Comparison of ENCODE assay signal across 17 mouse cellular contexts in the genomic region with DNA sequence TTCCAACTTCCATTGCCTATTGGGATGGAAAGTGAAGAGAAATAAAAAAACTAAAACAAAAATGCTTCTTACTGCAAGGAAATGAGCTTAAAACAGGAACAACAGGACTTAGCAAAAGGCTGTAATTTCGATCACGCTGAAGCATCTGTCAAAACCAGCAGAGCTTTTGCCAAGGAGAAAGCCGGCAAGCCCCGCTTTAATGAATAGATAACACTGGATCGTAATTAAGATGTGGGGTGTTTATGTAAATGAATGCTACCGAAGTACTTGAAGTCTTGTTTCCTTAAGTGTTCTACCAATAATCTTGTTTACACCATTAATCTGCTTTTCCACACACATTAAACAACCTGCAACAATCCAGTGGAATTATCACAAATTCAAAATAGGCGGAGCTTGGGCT. TPM values are rescaled to one million over a fixed set of nuclear protein-coding genes. Genes with fewer than 3 reads are reported as not detected.
A peak's percentile ranks its signal among the peaks of the same experiment; 100 is the strongest.
DNase-seq lines count a peak whose midpoint lies in the region; ATAC-seq and TF ChIP-seq lines count a peak whose summit lies in the region.
"Had no signal": no experiment of that assay in that cellular context is flagged by ENCODE, and none has a peak within 500 bp of the region (broad histone marks: within the 10 kb centered on the region; RNA-seq: fewer than 3 reads in every experiment).

No protein-coding gene starts in this region.

- peak overlapping the region; percentile 66 for H3K27ac ChIP-seq in heart, adult 2 months
- H3K27ac ChIP-seq in lung, embryonic 15.5 days = 0 out of 2 replicates have a peak overlapping the region, but pooled peaks have one; percentile 41
- peak overlapping the region; percentile 4; the same call in 1 of the 2 replicates for H3K27ac ChIP-seq in forebrain, embryonic 14.5 days (ENCODE audit: low read depth, low read length)
- H3K27ac ChIP-seq in hindbrain, postnatal 0 days = 0 out of 2 replicates have a peak overlapping the region, but pooled peaks have one; percentile 15
- no peak overlapping the region for H3K27ac ChIP-seq in thymus, adult 2 months (ENCODE audit: control insufficient read depth, insufficient read depth, low read length)
- H3K27ac ChIP-seq: embryonic facial prominence, embryonic 10.5 days; limb, embryonic 15.5 days; neural tube, embryonic 12.5 days had no signal

- no peaks in the 10 kb centered on the region for H3K9me3 ChIP-seq in lung, embryonic 15.5 days
- no peaks in the 10 kb centered on the region for H3K9me3 ChIP-seq in forebrain, embryonic 14.5 days (replicated peaks; ENCODE audit: control insufficient read depth, low read length)
- H3K9me3 ChIP-seq in hindbrain, postnatal 0 days (ENCODE audit: low read length) = no peaks in the 10 kb centered on the region
- H3K9me3 ChIP-seq: embryonic facial prominence, embryonic 10.5 days; heart, embryonic 12.5 days; limb, embryonic 15.5 days; neural tube, embryonic 12.5 days had no signal

- no peak overlapping the region; the same call in 1 of the 2 replicates for H3K4me2 ChIP-seq in lung, embryonic 15.5 days
- peak overlapping the region; percentile 45 for H3K4me2 ChIP-seq in forebrain, embryonic 14.5 days (ENCODE audit: low read length)
- no peak overlapping the region for H3K4me2 ChIP-seq in hindbrain, postnatal 0 days (ENCODE audit: low read depth, low read length)
- H3K4me2 ChIP-seq: heart, embryonic 12.5 days; limb, embryonic 15.5 days; neural tube, embryonic 12.5 days had no signal

- no peak for ATAC-seq in lung, embryonic 15.5 days (ENCODE audit: borderline replicate concordance, extremely low read depth, low FRiP score, low TSS enrichment)
- peak; percentile 46 for ATAC-seq in forebrain, embryonic 14.5 days
- ATAC-seq in hindbrain, postnatal 0 days = no peak
- ATAC-seq: intestine, embryonic 16.5 days had no signal

- H3K36me3 ChIP-seq in heart, adult 2 months (ENCODE audit: control insufficient read depth, insufficient read depth, low read length) = peaks cover 12% of the 10 kb centered on the region
- H3K36me3 ChIP-seq in lung, embryonic 15.5 days = peaks cover 64% of the 10 kb centered on the region
- peaks cover 26% of the 10 kb centered on the region for H3K36me3 ChIP-seq in forebrain, embryonic 14.5 days (ENCODE audit: control insufficient read depth, insufficient read depth, low read length)
- peaks cover 24% of the 10 kb centered on the region for H3K36me3 ChIP-seq in hindbrain, postnatal 0 days (ENCODE audit: insufficient read depth, low read length)
- peaks cover 42% of the 10 kb centered on the region for H3K36me3 ChIP-seq in thymus, adult 2 months (ENCODE audit: control insufficient read depth, insufficient read depth, low read length)

- no peak for DNase-seq in heart, adult 2 months
- DNase-seq in heart, postnatal 36 days = no peak
- DNase-seq in lung, postnatal 36 days = no peak
- DNase-seq in forebrain, embryonic 14.5 days (ENCODE audit: low spot score) = peak; percentile 81
- DNase-seq in hindbrain, postnatal 0 days (ENCODE audit: low spot score) = no peak
- DNase-seq in thymus, adult 2 months = no peak
- DNase-seq: adrenal gland, postnatal 10 days; cerebellum, adult 2 months; lung, adult 2 months; right cerebral cortex, postnatal 25 days; thymus, postnatal 25 days had no signal

- H3K79me2 ChIP-seq in heart, adult 2 months (replicated peaks; ENCODE audit: control insufficient read depth, insufficient read depth, low read length) = no peaks in the 10 kb centered on the region; the same call in 1 of the 2 replicates

- TF ChIP-seq CTCF in heart, adult 2 months (IDR thresholded peaks at IDR 0.05) = no peak
- TF ChIP-seq CTCF in hindbrain, postnatal 0 days (IDR thresholded peaks at IDR 0.05; ENCODE audit: low read depth) = no peak
- no peak for TF ChIP-seq CTCF in thymus, adult 2 months (IDR thresholded peaks at IDR 0.05; ENCODE audit: borderline replicate concordance, control insufficient read depth, extremely low read depth, insufficient read depth, low read length, poor library complexity)

- no peaks in the 10 kb centered on the region for H3K27me3 ChIP-seq in heart, adult 2 months (ENCODE audit: control insufficient read depth, insufficient read depth, low read length)
- H3K27me3 ChIP-seq in lung, embryonic 15.5 days = no peaks in the 10 kb centered on the region
- peaks cover 2% of the 10 kb centered on the region; the same call in 1 of the 2 replicates for H3K27me3 ChIP-seq in forebrain, embryonic 14.5 days (replicated peaks; ENCODE audit: control insufficient read depth, insufficient read depth, low read length)
- no peaks in the 10 kb centered on the region for H3K27me3 ChIP-seq in hindbrain, postnatal 0 days (ENCODE audit: insufficient read depth, low read length)
- H3K27me3 ChIP-seq in thymus, adult 2 months (ENCODE audit: control insufficient read depth, insufficient read depth, low read length) = no peaks in the 10 kb centered on the region
- H3K27me3 ChIP-seq: heart, embryonic 12.5 days; limb, embryonic 15.5 days; neural tube, embryonic 12.5 days had no signal

- peak overlapping the region; percentile 6; the same call in 1 of the 2 replicates for H3K4me3 ChIP-seq in heart, adult 2 months
- no peak overlapping the region for H3K4me3 ChIP-seq in lung, embryonic 15.5 days
- H3K4me3 ChIP-seq in forebrain, embryonic 14.5 days (ENCODE audit: low read depth, low read length) = no peak overlapping the region
- no peak overlapping the region for H3K4me3 ChIP-seq in hindbrain, postnatal 0 days (ENCODE audit: low read length)
- no peak overlapping the region for H3K4me3 ChIP-seq in thymus, adult 2 months (ENCODE audit: control insufficient read depth, insufficient read depth, low read length)
- H3K4me3 ChIP-seq: embryonic facial prominence, embryonic 10.5 days; heart, embryonic 12.5 days; limb, embryonic 15.5 days; neural tube, embryonic 12.5 days had no signal

- peaks cover 7% of the 10 kb centered on the region for H3K4me1 ChIP-seq in heart, adult 2 months (ENCODE audit: control insufficient read depth, insufficient read depth, low read length)
- H3K4me1 ChIP-seq in lung, embryonic 15.5 days = peaks cover 56% of the 10 kb centered on the region
- H3K4me1 ChIP-seq in forebrain, embryonic 14.5 days (ENCODE audit: control insufficient read depth, insufficient read depth, low read length) = peaks cover 44% of the 10 kb centered on the region
- no peaks in the 10 kb centered on the region for H3K4me1 ChIP-seq in hindbrain, postnatal 0 days (ENCODE audit: insufficient read depth, low read length)
- H3K4me1 ChIP-seq in thymus, adult 2 months (replicated peaks; ENCODE audit: control insufficient read depth, insufficient read depth, low read length) = no peaks in the 10 kb centered on the region

- 48% methylated on average over 7 of the region's 7 CpGs for WGBS in heart, adult 2 months
- 48% methylated on average over 7 of the region's 7 CpGs for WGBS in lung, embryonic 15.5 days
- WGBS in forebrain, embryonic 14.5 days = 10% methylated on average over 7 of the region's 7 CpGs
- WGBS in hindbrain, postnatal 0 days = 36% methylated on average over 7 of the region's 7 CpGs
- WGBS in thymus, adult 2 months = 96% methylated on average over 7 of the region's 7 CpGs

- no peak for TF ChIP-seq EP300 in heart, adult 2 months (IDR thresholded peaks at IDR 0.05; ENCODE audit: insufficient read depth, low read depth, low read length)

- no peak for TF ChIP-seq POLR2A in heart, adult 2 months (IDR thresholded peaks at IDR 0.05; ENCODE audit: insufficient read depth, low read depth, low read length)
- TF ChIP-seq POLR2A in thymus, adult 2 months (IDR thresholded peaks at IDR 0.05; ENCODE audit: control insufficient read depth, extremely low read depth, insufficient read depth, low read length, poor library complexity) = no peak

- H3K9ac ChIP-seq in heart, adult 2 months (ENCODE audit: low read depth, low read length) = no peak overlapping the region
- H3K9ac ChIP-seq in lung, embryonic 15.5 days = no peak overlapping the region
- H3K9ac ChIP-seq in forebrain, embryonic 14.5 days (ENCODE audit: low read length) = no peak overlapping the region
- H3K9ac ChIP-seq in hindbrain, postnatal 0 days (replicated peaks; ENCODE audit: low read length) = no peak overlapping the region
- H3K9ac ChIP-seq: heart, embryonic 12.5 days; limb, embryonic 15.5 days; neural tube, embryonic 12.5 days had no signal

- intact Hi-C loops in heart, adult 2 months (cut with DNase I) = no loop called here
- intact Hi-C loops in heart, postnatal 36 days (cut with DNase I) = no loop called here

RNA-seq across cellular contexts. Expression of gene Ptch1, which starts 28.1 kb away (rescaled TPM):
- 10 to 100 TPM in 1 of 2 experiments, 1 to 10 TPM in 1; 9.3 to 16.4 TPM for total RNA-seq in heart, adult 2 months (2021)
- polyA plus RNA-seq in heart, adult 2 months (2012; rRNA removed) = 6.7 and 9.2 TPM in 2 replicates
- total RNA-seq in heart, postnatal 36 days (2021) = 10 to 100 TPM; 17.5 to 18.5 TPM
- polyA plus RNA-seq in lung, embryonic 15.5 days (2015; fragmentation: Nextera tagmentation; extraction: Ambion mirVana) = 34.8 and 36.8 TPM in 2 replicates
- polyA plus RNA-seq in forebrain, embryonic 14.5 days (2014; fragmentation: Nextera tagmentation; extraction: Ambion mirVana) = 9.7 and 11.3 TPM in 2 replicates
- 39.0 and 58.4 TPM in 2 replicates for total RNA-seq in hindbrain, postnatal 0 days (2014; rRNA removed)
- 9.6 and 10.4 TPM in 2 replicates for polyA plus RNA-seq in hindbrain, postnatal 0 days (2015; fragmentation: Nextera tagmentation; extraction: Ambion mirVana)
- 27.2 and 30.2 TPM in 2 replicates for polyA plus RNA-seq in thymus, adult 2 months (2012; rRNA removed)

RNA-seq across cellular contexts. Expression of gene Fancc, which starts 48.2 kb away (rescaled TPM):
- total RNA-seq in heart, adult 2 months (2021) = 1 to 10 TPM; 3.3 to 3.7 TPM
- 3.6 and 4.1 TPM in 2 replicates for polyA plus RNA-seq in heart, adult 2 months (2012; rRNA removed)
- 1 to 10 TPM; 3.5 to 6.7 TPM for total RNA-seq in heart, postnatal 36 days (2021)
- polyA plus RNA-seq in lung, embryonic 15.5 days (2015; fragmentation: Nextera tagmentation; extraction: Ambion mirVana) = 25.2 and 28.7 TPM in 2 replicates
- polyA plus RNA-seq in forebrain, embryonic 14.5 days (2014; fragmentation: Nextera tagmentation; extraction: Ambion mirVana) = 12.8 and 13.1 TPM in 2 replicates
- total RNA-seq in hindbrain, postnatal 0 days (2014; rRNA removed) = 17.7 and 25.9 TPM in 2 replicates
- polyA plus RNA-seq in hindbrain, postnatal 0 days (2015; fragmentation: Nextera tagmentation; extraction: Ambion mirVana) = 11.4 and 11.9 TPM in 2 replicates
- 14.7 and 20.4 TPM in 2 replicates for polyA plus RNA-seq in thymus, adult 2 months (2012; rRNA removed)
